Mouse (Mus musculus): ENCODE data around the gene Eif2ak4. TPM values are rescaled to one million over a fixed set of nuclear protein-coding genes. Genes with fewer than 3 reads are reported as not detected.

The Eif2ak4 gene
- polyA plus RNA-seq, 1 experiment from 2014 or later, result 8.7 TPM

DNA sequence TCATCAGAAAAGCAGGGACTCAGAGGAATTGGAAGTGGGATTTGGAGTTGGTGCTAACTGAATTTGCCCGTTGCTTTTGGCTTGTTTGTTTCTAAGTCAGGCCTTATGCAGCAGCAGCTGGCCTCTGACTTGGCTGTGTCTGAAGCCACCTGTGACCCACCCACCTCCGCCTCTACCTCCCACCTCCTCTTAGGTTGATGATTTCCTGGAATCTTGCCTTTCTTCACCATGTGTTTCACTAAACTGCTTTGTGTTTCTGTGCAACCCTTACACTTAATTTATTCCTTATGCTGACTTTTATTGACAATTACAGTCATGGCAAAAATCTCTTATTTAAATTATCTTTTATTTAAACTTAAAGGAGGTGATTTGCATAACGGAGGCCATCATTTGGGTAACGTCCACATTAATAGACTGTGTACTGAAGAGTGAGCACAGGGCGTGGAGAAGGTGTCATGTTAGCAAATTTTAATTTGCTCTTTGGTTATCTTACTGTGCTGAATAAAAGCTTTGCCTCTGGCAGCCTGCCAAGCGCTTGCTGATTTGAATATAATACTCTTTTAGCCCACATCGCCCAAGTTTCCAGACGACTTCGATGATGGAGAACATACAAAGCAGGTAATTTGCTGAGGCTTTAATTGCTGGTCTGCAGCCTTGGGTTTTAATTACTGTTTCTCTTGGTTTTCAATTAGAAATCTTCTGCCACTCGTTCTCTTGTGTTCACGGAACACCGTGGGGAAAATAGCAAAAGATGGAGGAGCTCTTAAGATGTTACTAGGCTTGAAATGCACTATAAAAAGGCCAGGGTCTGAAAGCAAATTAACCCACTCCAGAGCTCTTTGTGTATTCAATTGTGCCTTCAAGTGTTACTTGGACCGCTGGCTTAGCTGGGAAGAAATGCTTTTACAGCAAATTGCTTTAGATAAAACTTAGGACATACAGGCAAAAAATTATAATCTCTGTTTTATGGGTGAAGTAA, 57.6 kb downstream of the Eif2ak4 start:
- Histone ChIP-seq H3K4me1 (replicated peaks) (peaks cover 11% of the 10 kb centered on the region), H3K27ac (peak overlapping the region; percentile 50), H3K36me3 (peaks cover 26% of the 10 kb centered on the region), H3K4me3 (no peak overlapping the region), H3K9ac (no peak overlapping the region), H3K9me3 (no peaks in the 10 kb centered on the region), H3K4me2 (no peak overlapping the region), H3K27me3 (no peaks in the 10 kb centered on the region)
- peak; percentile 76 for ATAC-seq (ENCODE audit: low FRiP score)
- 41% methylated on average over 13 of the region's 13 CpGs for WGBS

DNA sequence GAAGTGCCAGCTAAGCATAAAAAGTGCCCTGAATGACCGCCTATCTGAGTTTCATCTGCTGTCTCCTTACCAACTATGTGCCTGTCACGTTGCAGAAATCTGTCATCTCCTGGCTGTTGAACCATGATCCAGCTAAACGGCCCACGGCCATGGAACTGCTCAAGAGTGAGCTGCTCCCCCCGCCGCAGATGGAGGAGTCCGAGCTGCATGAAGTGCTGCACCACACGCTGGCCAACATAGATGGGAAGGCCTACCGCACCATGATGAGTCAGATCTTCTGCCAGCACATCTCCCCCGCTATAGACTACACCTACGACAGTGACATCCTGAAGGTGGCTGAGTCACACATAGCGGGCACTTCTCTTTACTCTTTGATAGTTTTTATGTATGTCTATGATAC, 59.8 kb downstream of the Eif2ak4 start:
- peaks cover 11% of the 10 kb centered on the region for H3K4me1 ChIP-seq (replicated peaks)
- 71% methylated on average over 12 of the region's 12 CpGs for WGBS
- H3K9ac ChIP-seq, result no peak overlapping the region
- no peak overlapping the region for H3K27ac ChIP-seq
- H3K4me2 ChIP-seq, result no peak overlapping the region
- H3K36me3 ChIP-seq, result peaks cover 31% of the 10 kb centered on the region
- no peaks in the 10 kb centered on the region for H3K27me3 ChIP-seq
- no peaks in the 10 kb centered on the region for H3K9me3 ChIP-seq
- ATAC-seq (ENCODE audit: low FRiP score), result peak; percentile 28; the same call in 1 of the 2 replicates
- H3K4me3 ChIP-seq, result no peak overlapping the region

DNA sequence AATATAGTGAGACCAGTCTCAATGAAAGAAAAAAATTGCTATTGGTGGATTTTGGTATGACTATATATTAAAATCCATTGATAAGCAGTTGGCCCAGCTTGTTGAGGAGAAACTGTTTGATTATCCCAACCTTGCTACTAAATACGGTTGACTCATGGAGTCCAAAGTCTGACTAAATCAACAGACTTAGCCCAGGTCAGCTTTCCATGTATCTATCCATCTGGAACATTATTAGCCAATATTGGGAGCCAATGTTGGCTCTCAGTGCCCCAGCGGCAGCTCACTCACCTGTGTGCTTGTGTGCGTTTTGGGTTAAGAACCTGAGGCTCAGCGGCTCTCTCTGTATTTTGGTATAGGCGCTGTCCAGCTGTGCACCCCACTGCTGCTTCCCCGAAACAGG, 62.6 kb downstream of the Eif2ak4 start:
- Histone ChIP-seq H3K27me3 (no peaks in the 10 kb centered on the region), H3K4me3 (no peak overlapping the region), H3K9me3 (no peaks in the 10 kb centered on the region), H3K27ac (no peak overlapping the region), H3K4me1 (replicated peaks) (peaks cover 4% of the 10 kb centered on the region), H3K4me2 (no peak overlapping the region), H3K9ac (no peak overlapping the region), H3K36me3 (peaks cover 27% of the 10 kb centered on the region)
- ATAC-seq (ENCODE audit: low FRiP score), result no peak
- 94% methylated on average over 6 of the region's 6 CpGs for WGBS

DNA sequence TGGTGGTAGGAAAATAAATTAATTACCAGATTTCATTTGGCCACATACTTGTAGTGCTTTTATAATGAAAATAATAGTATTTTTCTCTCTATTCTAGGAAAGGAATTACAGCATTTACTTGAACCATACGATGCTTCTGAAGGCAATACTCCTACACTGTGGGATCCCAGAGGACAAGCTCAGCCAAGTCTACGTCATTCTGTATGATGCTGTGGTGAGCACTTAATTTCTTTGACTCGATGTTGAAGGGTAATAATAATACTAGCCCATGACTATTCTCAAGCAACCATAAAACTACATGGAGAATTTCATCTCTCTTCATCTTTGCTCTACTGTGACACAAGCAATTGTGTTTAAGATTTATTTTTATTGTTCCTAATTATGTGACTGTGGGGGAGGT, 68.6 kb downstream of the Eif2ak4 start:
- no peak for ATAC-seq (ENCODE audit: low FRiP score)
- no peak overlapping the region for H3K9ac ChIP-seq
- H3K36me3 ChIP-seq, result peaks cover 22% of the 10 kb centered on the region
- H3K27ac ChIP-seq, result peak overlapping the region; percentile 86
- peaks cover 16% of the 10 kb centered on the region for H3K4me1 ChIP-seq (replicated peaks)
- 63% methylated on average over 3 of the region's 3 CpGs for WGBS
- H3K4me3 ChIP-seq, result no peak overlapping the region
- H3K9me3 ChIP-seq, result no peaks in the 10 kb centered on the region
- H3K27me3 ChIP-seq, result no peaks in the 10 kb centered on the region
- no peak overlapping the region for H3K4me2 ChIP-seq

DNA sequence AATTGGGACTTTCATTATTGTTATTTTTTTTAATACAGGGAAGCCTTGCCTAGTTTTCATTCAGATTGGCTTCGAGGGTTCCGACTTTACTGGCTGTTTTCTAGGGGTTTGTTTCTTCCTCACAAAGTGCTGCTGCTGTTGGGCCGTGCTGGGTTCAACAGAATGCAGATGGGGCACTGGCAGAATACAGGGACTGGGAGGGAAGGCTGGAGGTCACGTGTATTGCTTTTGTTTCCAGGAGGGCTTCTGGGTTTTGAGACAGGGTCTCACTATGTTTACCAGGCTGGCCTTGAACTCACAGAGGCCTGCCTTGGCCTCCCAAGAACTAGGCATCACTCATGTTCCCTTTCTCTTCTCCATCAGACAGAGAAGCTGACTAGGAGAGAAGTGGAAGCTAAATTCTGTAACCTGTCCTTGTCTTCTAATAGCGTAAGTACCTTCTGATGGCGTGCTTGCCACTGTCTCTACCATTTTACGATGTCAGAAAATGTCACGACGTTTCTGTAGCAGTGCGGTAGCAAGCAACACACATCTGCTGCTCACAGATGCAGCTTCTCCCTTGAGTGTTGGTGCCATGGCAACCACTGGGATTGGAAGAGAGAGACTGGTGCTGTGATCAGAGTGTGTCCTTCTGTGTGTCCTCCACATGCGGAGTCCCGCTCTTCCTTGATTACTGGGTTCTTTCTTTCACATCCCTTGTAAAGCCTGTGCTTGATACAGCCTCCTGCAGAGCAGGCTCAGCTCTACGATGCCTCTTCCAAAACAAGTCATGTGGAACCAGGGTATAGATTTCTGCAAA, 69.2 kb downstream of the Eif2ak4 start:
- H3K36me3 ChIP-seq, result peaks cover 27% of the 10 kb centered on the region
- 0 out of 2 replicates have a peak overlapping the region, but pooled peaks have one; percentile 3 for H3K9ac ChIP-seq
- no peak overlapping the region for H3K4me2 ChIP-seq
- H3K27me3 ChIP-seq, result no peaks in the 10 kb centered on the region
- no peak overlapping the region for H3K4me3 ChIP-seq
- no peaks in the 10 kb centered on the region for H3K9me3 ChIP-seq
- ATAC-seq (ENCODE audit: low FRiP score), result peak; percentile 91
- peaks cover 16% of the 10 kb centered on the region for H3K4me1 ChIP-seq (replicated peaks)
- H3K27ac ChIP-seq, result peak overlapping the region; percentile 86
- 62% methylated on average over 13 of the region's 13 CpGs for WGBS

DNA sequence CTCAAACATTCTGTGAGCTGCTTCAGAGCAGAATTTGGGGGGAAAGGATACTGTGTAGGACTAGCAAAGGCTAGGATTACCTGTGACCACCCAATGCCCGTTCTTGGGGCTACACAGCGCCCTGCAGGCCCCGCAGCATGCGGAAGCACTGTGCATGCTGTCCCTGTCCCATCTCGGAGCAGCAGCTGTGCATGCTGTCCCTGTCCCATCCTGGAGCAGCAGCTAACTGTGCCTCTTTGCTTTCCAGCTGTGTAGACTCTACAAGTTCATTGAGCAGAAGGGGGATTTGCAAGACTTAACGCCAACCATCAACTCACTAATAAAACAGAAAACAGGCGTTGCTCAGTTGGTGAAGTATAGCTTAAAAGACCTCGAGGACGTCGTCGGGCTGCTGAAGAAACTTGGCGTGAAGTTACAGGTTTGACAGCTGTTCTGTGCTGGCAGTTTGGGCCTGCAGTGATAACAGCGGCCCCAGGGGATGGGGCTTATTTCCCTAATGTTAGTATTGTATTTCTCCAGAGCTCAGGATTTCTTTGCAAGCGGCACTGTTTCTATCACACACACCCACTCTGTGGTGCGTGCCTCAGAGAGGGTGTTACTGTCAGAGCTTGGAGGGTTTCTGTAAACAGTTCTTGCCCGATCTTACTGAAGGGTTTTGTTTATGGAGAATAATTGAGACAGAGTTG, 73.2 kb downstream of the Eif2ak4 start:
- H3K9me3 ChIP-seq, result no peaks in the 10 kb centered on the region
- peaks cover 52% of the 10 kb centered on the region for H3K36me3 ChIP-seq
- no peak overlapping the region for H3K4me2 ChIP-seq
- H3K4me1 ChIP-seq (replicated peaks), result peaks cover 16% of the 10 kb centered on the region
- no peak for ATAC-seq (ENCODE audit: low FRiP score)
- WGBS, result 79% methylated on average over 16 of the region's 16 CpGs
- no peak overlapping the region for H3K27ac ChIP-seq
- H3K4me3 ChIP-seq, result no peak overlapping the region
- no peak overlapping the region for H3K9ac ChIP-seq
- H3K27me3 ChIP-seq, result no peaks in the 10 kb centered on the region

DNA sequence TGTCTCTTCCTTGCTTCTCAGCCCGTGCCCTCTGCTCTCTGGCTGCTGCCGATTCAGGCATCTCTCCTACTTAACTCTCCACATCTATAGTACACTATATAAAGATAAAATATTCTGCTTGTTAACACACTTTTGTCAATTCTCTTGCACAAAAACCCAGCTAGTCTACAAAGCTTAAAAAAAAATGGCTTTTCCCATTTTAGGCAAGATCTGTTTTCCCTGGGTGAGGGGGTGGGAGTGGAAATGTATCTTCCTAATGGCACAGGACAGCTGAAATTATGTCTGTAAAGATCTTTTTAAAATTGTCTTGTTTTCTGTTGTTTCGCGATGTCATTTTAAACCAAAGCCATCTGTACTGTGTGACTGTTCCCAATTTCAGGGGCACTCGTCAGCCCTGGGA, 75.1 kb downstream of the Eif2ak4 start:
- Histone ChIP-seq H3K4me3 (no peak overlapping the region), H3K36me3 (peaks cover 65% of the 10 kb centered on the region), H3K4me2 (no peak overlapping the region), H3K9me3 (no peaks in the 10 kb centered on the region), H3K27me3 (no peaks in the 10 kb centered on the region), H3K27ac (no peak overlapping the region), H3K9ac (no peak overlapping the region), H3K4me1 (replicated peaks) (peaks cover 2% of the 10 kb centered on the region; the same call in 1 of the 2 replicates)
- ATAC-seq (ENCODE audit: low FRiP score), result no peak
- 88% methylated on average over 5 of the region's 5 CpGs for WGBS

DNA sequence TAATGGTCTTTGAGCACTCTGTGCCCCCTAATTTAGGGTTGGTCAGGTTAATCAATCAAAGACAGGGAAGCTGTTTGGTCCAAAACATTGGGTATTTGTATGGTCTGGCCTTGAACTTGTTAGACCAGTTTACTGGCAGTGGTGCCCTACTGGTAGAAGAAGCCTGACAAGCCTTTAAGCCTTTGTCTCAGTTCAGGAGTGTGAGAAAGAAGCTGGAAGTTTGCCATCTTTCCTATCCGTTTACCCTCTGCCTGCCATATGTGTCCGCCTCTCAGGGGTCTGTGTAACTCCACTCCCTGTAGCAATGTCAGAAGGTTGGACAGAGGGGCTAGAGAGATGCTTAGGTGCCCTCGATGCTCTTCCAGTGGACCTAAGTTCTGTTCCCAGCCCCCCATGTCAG, 76.0 kb downstream of the Eif2ak4 start:
- Histone ChIP-seq H3K36me3 (peaks cover 73% of the 10 kb centered on the region), H3K9me3 (no peaks in the 10 kb centered on the region), H3K4me3 (no peak overlapping the region), H3K27me3 (no peaks in the 10 kb centered on the region), H3K27ac (no peak overlapping the region), H3K4me1 (replicated peaks) (peaks cover 2% of the 10 kb centered on the region; the same call in 1 of the 2 replicates), H3K9ac (no peak overlapping the region), H3K4me2 (no peak overlapping the region)
- 83% methylated on average over 3 of the region's 3 CpGs for WGBS
- ATAC-seq (ENCODE audit: low FRiP score), result no peak

DNA sequence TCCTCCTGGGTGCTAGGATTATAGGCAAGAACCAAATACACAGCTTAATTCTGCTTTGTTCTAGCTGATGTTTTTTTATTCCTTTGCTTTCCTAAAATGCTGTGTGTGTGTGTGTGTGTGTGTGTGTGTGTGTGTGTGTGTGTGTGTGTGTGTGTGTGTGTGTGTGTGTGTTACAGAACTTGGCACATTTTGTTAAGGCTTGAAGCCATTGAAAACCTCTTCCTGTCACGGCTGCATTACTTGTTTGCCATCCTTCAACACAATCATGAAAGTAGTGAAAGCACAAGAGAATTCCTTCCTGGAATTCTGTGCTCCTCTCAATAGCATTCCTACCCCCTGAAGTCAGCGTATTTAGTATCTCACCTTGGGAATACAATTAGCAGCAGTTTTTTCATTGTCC, 77.5 kb downstream of the Eif2ak4 start:
- Histone ChIP-seq H3K9ac (no peak overlapping the region), H3K9me3 (no peaks in the 10 kb centered on the region), H3K4me1 (replicated peaks) (peaks cover 2% of the 10 kb centered on the region; the same call in 1 of the 2 replicates), H3K4me2 (no peak overlapping the region), H3K27ac (no peak overlapping the region), H3K36me3 (peaks cover 86% of the 10 kb centered on the region), H3K4me3 (no peak overlapping the region), H3K27me3 (no peaks in the 10 kb centered on the region)
- no peak for ATAC-seq (ENCODE audit: low FRiP score)
- WGBS, result 75% methylated on average over 2 of the region's 2 CpGs

DNA sequence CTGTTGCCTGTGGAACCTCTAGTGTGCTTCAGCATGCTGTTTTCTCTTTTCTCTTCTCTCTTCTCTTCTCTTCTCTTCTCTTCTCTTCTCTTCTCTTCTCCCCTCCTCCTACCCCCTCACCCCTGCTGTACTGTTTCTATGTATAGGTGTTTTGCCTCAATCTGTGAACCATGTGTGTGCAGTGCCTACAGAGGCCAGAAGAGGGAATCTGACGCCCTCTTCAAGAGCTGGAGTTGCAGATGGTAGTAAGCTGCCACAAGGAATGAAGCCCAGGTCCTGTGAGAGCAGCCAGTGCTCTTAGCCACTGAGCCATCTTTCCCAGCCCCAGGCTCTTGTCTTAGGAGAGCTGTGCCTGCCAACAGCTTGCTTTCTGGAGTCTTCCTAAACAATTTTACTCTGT, 78.2 kb downstream of the Eif2ak4 start:
- Histone ChIP-seq H3K9me3 (no peaks in the 10 kb centered on the region), H3K4me1 (replicated peaks) (no peaks in the 10 kb centered on the region; the same call in 1 of the 2 replicates), H3K4me3 (no peak overlapping the region), H3K36me3 (peaks cover 90% of the 10 kb centered on the region), H3K9ac (no peak overlapping the region), H3K4me2 (no peak overlapping the region), H3K27ac (no peak overlapping the region), H3K27me3 (no peaks in the 10 kb centered on the region)
- ATAC-seq (ENCODE audit: low FRiP score), result no peak
- 68% methylated on average over 1 of the region's 1 CpGs for WGBS

DNA sequence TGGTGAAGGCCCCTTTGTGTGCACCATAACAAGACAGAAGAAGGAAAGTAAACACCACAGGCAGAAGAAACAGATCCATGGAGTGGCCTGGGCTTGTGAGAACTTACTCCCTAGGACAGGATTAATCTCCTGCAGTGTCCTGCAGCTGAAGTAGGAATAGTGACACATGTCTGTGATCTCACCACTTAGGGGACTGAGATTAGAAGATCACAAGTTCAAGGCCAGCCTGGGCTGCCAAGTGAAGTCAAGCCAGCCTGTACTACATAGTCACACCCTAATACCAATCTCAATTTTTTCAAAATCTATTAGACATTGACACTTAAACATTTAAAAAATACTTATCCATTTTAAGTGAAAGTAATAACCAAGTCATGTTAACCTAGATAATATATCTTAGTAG, 79.9 kb downstream of the Eif2ak4 start:
- H3K36me3 ChIP-seq, result peaks cover 90% of the 10 kb centered on the region
- H3K9me3 ChIP-seq, result no peaks in the 10 kb centered on the region
- no peak for ATAC-seq (ENCODE audit: low FRiP score)
- H3K27me3 ChIP-seq, result no peaks in the 10 kb centered on the region
- no peak overlapping the region for H3K4me2 ChIP-seq
- H3K4me3 ChIP-seq, result no peak overlapping the region
- H3K9ac ChIP-seq, result no peak overlapping the region
- no peaks in the 10 kb centered on the region; the same call in 1 of the 2 replicates for H3K4me1 ChIP-seq (replicated peaks)
- no peak overlapping the region for H3K27ac ChIP-seq

All from hindbrain, embryonic 13.5 days (tissue).